ENCODE assay signal across 25 mouse cellular contexts in the genomic region with DNA sequence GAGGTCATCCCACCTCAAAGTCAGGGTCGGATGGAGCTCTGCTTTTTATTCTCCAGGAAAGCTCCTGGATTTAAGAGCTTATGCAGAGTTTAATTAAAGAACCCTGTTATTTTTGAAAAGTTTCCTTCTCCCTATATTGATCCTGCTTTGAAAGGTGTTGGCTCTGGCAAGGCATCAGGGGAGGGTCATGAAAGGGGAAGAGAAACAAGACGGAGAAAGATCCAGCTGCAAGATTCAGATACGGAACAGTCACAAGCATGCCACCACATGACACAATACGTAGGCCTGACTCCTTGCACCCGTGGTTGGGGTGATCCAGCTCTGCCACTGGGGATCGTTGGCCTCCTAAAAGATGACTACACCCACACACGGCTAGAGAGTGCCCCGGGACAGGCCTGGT. TPM values are rescaled to one million over a fixed set of nuclear protein-coding genes. Genes with fewer than 3 reads are reported as not detected.
DNase-seq lines count a peak whose midpoint lies in the region; ATAC-seq and TF ChIP-seq lines count a peak whose summit lies in the region.
"Had no signal": no experiment of that assay in that cellular context is flagged by ENCODE, and none has a peak within 500 bp of the region (broad histone marks: within the 10 kb centered on the region; RNA-seq: fewer than 3 reads in every experiment).

No protein-coding gene starts in this region.

- no peak for ATAC-seq in monocyte, adult 5-6 weeks (replicated peaks; ENCODE audit: insufficient number of reproducible peaks, low FRiP score, low TSS enrichment, poor library complexity, severe bottlenecking)
- peak; percentile 40; the same call in 1 of the 2 replicates for ATAC-seq in megakaryocyte, adult 5-6 weeks (ENCODE audit: poor library complexity, severe bottlenecking)
- no peak for ATAC-seq in lung, postnatal 0 days
- ATAC-seq: forebrain, embryonic 15.5 days had no signal

- no peaks in the 10 kb centered on the region for H3K79me2 ChIP-seq in MEL (ENCODE audit: control insufficient read depth, insufficient read depth, low read length, poor library complexity)

- no peaks in the 10 kb centered on the region; a peak in 1 of 4 replicates for H3K27me3 ChIP-seq in MEL (ENCODE audit: control insufficient read depth in 1 of 2, insufficient read depth in 2 of 2, low read length in 2 of 2)
- H3K27me3 ChIP-seq in lung, postnatal 0 days (replicated peaks; ENCODE audit: insufficient read depth, low read length), result no peaks in the 10 kb centered on the region
- H3K27me3 ChIP-seq: embryonic facial prominence, embryonic 13.5 days; forebrain, embryonic 15.5 days; hindbrain, embryonic 12.5 days; hindbrain, embryonic 15.5 days had no signal

- H3K4me2 ChIP-seq in lung, postnatal 0 days (replicated peaks; ENCODE audit: low read depth, low read length), result no peak overlapping the region
- H3K4me2 ChIP-seq: embryonic facial prominence, embryonic 13.5 days; forebrain, embryonic 12.5 days; forebrain, embryonic 15.5 days; heart, embryonic 11.5 days; hindbrain, embryonic 12.5 days; hindbrain, embryonic 15.5 days had no signal

- TF ChIP-seq RAD21 in MEL (IDR thresholded peaks at IDR 0.05; ENCODE audit: low read depth, low read length), result no peak

- no peak overlapping the region for H3K9ac ChIP-seq in MEL (ENCODE audit: control insufficient read depth, low read depth, low read length, poor library complexity, severe bottlenecking)
- no peak overlapping the region for H3K9ac ChIP-seq in lung, postnatal 0 days (replicated peaks; ENCODE audit: low read depth)
- H3K9ac ChIP-seq: embryonic facial prominence, embryonic 13.5 days; forebrain, embryonic 12.5 days; forebrain, embryonic 15.5 days; hindbrain, embryonic 12.5 days; hindbrain, embryonic 15.5 days had no signal

- no peaks in the 10 kb centered on the region for H3K36me3 ChIP-seq in MEL (ENCODE audit: control insufficient read depth in 1 of 2, insufficient read depth in 2 of 2, low read length in 2 of 2)
- no peaks in the 10 kb centered on the region for H3K36me3 ChIP-seq in lung, postnatal 0 days (ENCODE audit: insufficient read depth, low read length)
- H3K36me3 ChIP-seq: embryonic facial prominence, embryonic 10.5 days; embryonic facial prominence, embryonic 13.5 days; forebrain, embryonic 12.5 days; forebrain, embryonic 15.5 days; G1E; hindbrain, embryonic 12.5 days; hindbrain, embryonic 15.5 days had no signal

- H3K9me3 ChIP-seq in MEL (replicated peaks; ENCODE audit: insufficient read depth, low read length), result no peaks in the 10 kb centered on the region
- H3K9me3 ChIP-seq in lung, postnatal 0 days (ENCODE audit: low read length), result no peaks in the 10 kb centered on the region
- H3K9me3 ChIP-seq: embryonic facial prominence, embryonic 10.5 days; embryonic facial prominence, embryonic 13.5 days; forebrain, embryonic 12.5 days; forebrain, embryonic 15.5 days; G1E; hindbrain, embryonic 12.5 days; hindbrain, embryonic 15.5 days had no signal

- H3K4me3 ChIP-seq in MEL (ENCODE audit: control insufficient read depth in 1 of 2, insufficient read depth in 1 of 2, low read depth in 2 of 2, low read length in 2 of 2), result no peak overlapping the region
- no peak overlapping the region for H3K4me3 ChIP-seq in lung, postnatal 0 days (ENCODE audit: low read depth, low read length)
- H3K4me3 ChIP-seq: embryonic facial prominence, embryonic 10.5 days; embryonic facial prominence, embryonic 13.5 days; erythroblast, embryonic 14.5 days; forebrain, embryonic 12.5 days; forebrain, embryonic 15.5 days; hindbrain, embryonic 12.5 days; hindbrain, embryonic 15.5 days had no signal

- no peak for TF ChIP-seq CTCF in MEL (IDR thresholded peaks at IDR 0.05 in 2 of 3, conservative IDR thresholded peaks at IDR 0.05 in 1 of 3; ENCODE audit: control insufficient read depth in 1 of 3, insufficient read depth in 1 of 3, low read depth in 2 of 3, low read length in 3 of 3, poor library complexity in 1 of 3, severe bottlenecking in 1 of 3)
- TF ChIP-seq CTCF in lung, postnatal 0 days (IDR thresholded peaks at IDR 0.05), result no peak

- H3K27ac ChIP-seq in MEL (ENCODE audit: control insufficient read depth, low read depth, low read length), result no peak overlapping the region
- H3K27ac ChIP-seq in lung, postnatal 0 days (ENCODE audit: low read length), result no peak overlapping the region
- H3K27ac ChIP-seq: embryonic facial prominence, embryonic 10.5 days; embryonic facial prominence, embryonic 13.5 days; forebrain, embryonic 12.5 days; forebrain, embryonic 15.5 days; hindbrain, embryonic 12.5 days; hindbrain, embryonic 15.5 days had no signal

- TF ChIP-seq EP300 in MEL (IDR thresholded peaks at IDR 0.05; ENCODE audit: low read depth in 1 of 2, low read length in 2 of 2), result peak in 1 of 2 experiments; percentile 5; a peak in 1 of 4 replicates
- TF ChIP-seq EP300 in lung, postnatal 0 days (IDR thresholded peaks at IDR 0.05), result no peak

- TF ChIP-seq POLR2A in MEL (IDR thresholded peaks at IDR 0.05; ENCODE audit: control insufficient read depth in 1 of 2, insufficient read depth in 1 of 2, low read depth in 1 of 2, low read length in 2 of 2, poor library complexity in 1 of 2), result no peak

- H3K4me1 ChIP-seq in MEL (ENCODE audit: control insufficient read depth in 1 of 2, insufficient read depth in 2 of 2, low read length in 2 of 2), result no peaks in the 10 kb centered on the region
- no peaks in the 10 kb centered on the region for H3K4me1 ChIP-seq in lung, postnatal 0 days (ENCODE audit: insufficient read depth, low read depth, low read length)
- H3K4me1 ChIP-seq: embryonic facial prominence, embryonic 13.5 days; forebrain, embryonic 12.5 days; forebrain, embryonic 15.5 days; hindbrain, embryonic 15.5 days had no signal

- DNase-seq in monocyte, adult 2 months (ENCODE audit: low read depth in 1 of 2, low spot score in 2 of 2), result peak; percentile 30 to 38
- DNase-seq in MEL (ENCODE audit: low read depth, low spot score), result peak; percentile 18
- no peak for DNase-seq in lung, postnatal 0 days (ENCODE audit: low spot score)
- no peak for DNase-seq in adrenal gland, adult 18-20 months (ENCODE audit: low spot score in 2 of 2)
- DNase-seq: adrenal gland, adult 8-10 months; adrenal gland, postnatal 25 days; cerebellum, adult 11-12 months; cerebellum, adult 8-10 months; cerebellum, postnatal 10 days; cerebellum, postnatal 36 days; embryo, embryonic 11 days; gastrocnemius, postnatal 10 days; gastrocnemius, postnatal 36 days; heart, adult 11 months had no signal

- WGBS in lung, postnatal 0 days, result 64% methylated on average over 8 of the region's 8 CpGs

TF ChIP-seq in MEL, 35 proteins besides CTCF, POLR2A, EP300 and RAD21:
- TF ChIP-seq TAL1 (IDR thresholded peaks at IDR 0.05; ENCODE audit: low read length) (0 out of 2 replicates have a peak, but pooled peaks have one; percentile 14), CHD1 (IDR thresholded peaks at IDR 0.05; ENCODE audit: low read depth, low read length) (no peak), GATA1 (IDR thresholded peaks at IDR 0.05; ENCODE audit: low read depth, low read length) (peak; percentile 35; the same call in 1 of the 2 replicates), ETS1 (IDR thresholded peaks at IDR 0.05; ENCODE audit: low read depth, low read length) (0 out of 2 replicates have a peak, but pooled peaks have one; percentile 28)

RNA-seq across cellular contexts. Expression of a gene that starts 27.0 kb away (rescaled TPM):
- 62.3 to 108 TPM (median 83.0 TPM) in 3 replicates for total RNA-seq in monocyte, adult 5-6 weeks (2017)
- 69.7 and 77.0 TPM in 2 replicates for total RNA-seq in MEL (2012; rRNA removed)
- 10 to 100 TPM; 57.2 to 88.3 TPM for polyA plus RNA-seq in MEL (2012; ENCODE audit: insufficient read depth in 1 of 2, insufficient read length in 2 of 2, low read depth in 1 of 2, low replicate concordance in 2 of 2, missing spikeins in 1 of 2)
- 20.1 and 20.2 TPM in 2 replicates for total RNA-seq in megakaryocyte, adult 5-6 weeks (2015)
- 22.7 and 22.8 TPM in 2 replicates for total RNA-seq in megakaryocyte, adult 5-6 weeks (2017)
- polyA plus RNA-seq in lung, postnatal 0 days (2015; fragmentation: Nextera tagmentation; extraction: Ambion mirVana), result 10.6 and 11.4 TPM in 2 replicates
- 10 to 100 TPM; 46.8 to 51.6 TPM for total RNA-seq in adrenal gland, adult 18-20 months (2021)

Comparison
In these comparisons a context has a peak if more than half of its experiments do, and no peak if none do; other contexts are left out.
1. DNase-seq: peak in monocyte, adult 2 months (2 of 2) and MEL (single experiment); none in lung, postnatal 0 days (single experiment) and adrenal gland, adult 18-20 months (0 of 2).